Mouse (Mus musculus) embryonic facial prominence, embryonic 11.5 days (tissue): ENCODE data around the gene Fhad1. TPM values are rescaled to one million over a fixed set of nuclear protein-coding genes. Genes with fewer than 3 reads are reported as not detected.
A peak's percentile ranks its signal among the peaks of the same experiment; 100 is the strongest.

ENCODE experiments used
- ATAC-seq: fragments of 200-750 bp; cut with Nextera tagmentation; replicated peaks from 2 replicates; pipeline ENCODE4 v1.8.0; 2017; ENCODE audit warnings: low read depth; ENCODE audit not compliant: insufficient number of reproducible peaks, low FRiP score, low TSS enrichment
- DNase-seq: peaks from one replicate; pipeline ENCODE4 v3.0.0-alpha.2; 2015; ENCODE audit warnings: low spot score
- H3K27ac ChIP-seq: fragments of 300-500 bp; sonication (generic); replicated peaks from 2 replicates; pipeline ENCODE4 v1.5.1; 2014; ENCODE audit warnings: mild to moderate bottlenecking, low read depth, low read length, control low read depth
- H3K27me3 ChIP-seq: fragments of 300-500 bp; sonication (generic); 2 replicates; pipeline ENCODE4 v1.6.1; 2014; ENCODE audit warnings: mild to moderate bottlenecking, low read length, moderate library complexity, mixed read lengths; ENCODE audit not compliant: control insufficient read depth, insufficient read depth
- H3K36me3 ChIP-seq: fragments of 300-500 bp; sonication (generic); replicated peaks from 2 replicates; pipeline ENCODE4 v1.6.1; 2014; ENCODE audit warnings: low read depth, mild to moderate bottlenecking, low read length, moderate library complexity, mixed read lengths; ENCODE audit not compliant: control insufficient read depth, insufficient read depth
- H3K4me1 ChIP-seq: fragments of 300-500 bp; sonication (generic); 2 replicates; pipeline ENCODE4 v1.6.1; 2014; ENCODE audit warnings: low read length, mixed read lengths; ENCODE audit not compliant: control insufficient read depth, insufficient read depth
- H3K4me2 ChIP-seq: fragments of 300-500 bp; sonication (generic); 2 replicates; pipeline ENCODE4 v1.6.1; 2014; ENCODE audit warnings: low read depth, mild to moderate bottlenecking, control low read depth, low read length, moderate library complexity
- H3K4me3 ChIP-seq: fragments of 300-500 bp; sonication (generic); 2 replicates; pipeline ENCODE4 v1.5.1; 2014; ENCODE audit warnings: low read depth, low read length, control low read depth
- H3K9ac ChIP-seq: fragments of 300-500 bp; sonication (generic); replicated peaks from 2 replicates; pipeline ENCODE4 v1.6.1; 2014; ENCODE audit warnings: mild to moderate bottlenecking, control low read depth, low read length
- H3K9me3 ChIP-seq: fragments of 300-500 bp; sonication (generic); replicated peaks from 2 replicates; pipeline ENCODE4 v1.6.1; 2016; ENCODE audit warnings: mild to moderate bottlenecking, low read length, inconsistent platforms, mixed read lengths; ENCODE audit not compliant: control insufficient read depth
- WGBS: fragments of 180-500 bp; shearing (Covaris S2); extraction: QIAGEN DNeasy Blood & Tissue Kit; methylation state at CpG from one replicate; pipeline ENCODE4 v1.1.7; 2014; 5-methylcytosine and 5-hydroxymethylcytosine counted together
- polyA plus RNA-seq: library from polyadenylated mRNA; unstranded; fragments of >200 nt; fragmentation: Nextera tagmentation; extraction: Ambion mirVana; gene quantifications from 2 replicates; pipeline ENCODE4 v1.2.1, GENCODE M21; 2014

Fhad1 gene
- polyA plus RNA-seq, 1 experiment from 2014 or later, result 0.94 TPM

DNA sequence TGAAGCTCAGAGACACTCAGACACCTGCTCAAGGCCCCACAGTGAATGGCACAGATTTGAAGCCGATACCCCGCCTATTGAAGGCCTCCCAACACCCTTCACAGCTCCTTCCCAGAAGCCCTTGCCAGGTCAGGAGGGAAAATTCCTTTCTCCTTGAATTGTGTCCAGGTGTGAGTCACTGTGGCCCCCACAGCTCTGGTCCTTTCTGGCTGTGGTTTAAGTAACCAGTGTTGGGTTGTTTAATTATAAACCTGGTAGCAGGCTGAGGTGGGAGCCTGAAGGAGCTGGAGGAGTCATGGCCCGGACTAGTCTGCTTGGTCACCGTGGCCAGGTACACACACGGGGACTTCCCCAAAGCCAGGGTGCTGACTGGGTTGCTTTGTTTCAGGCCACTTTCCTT lies 32.1 kb upstream of the Fhad1 start:
- ATAC-seq (no peak), DNase-seq (no peak)
- 89% methylated on average over 5 of the region's 5 CpGs for WGBS
- no peak overlapping the region for H3K4me3 ChIP-seq
- H3K9me3 ChIP-seq, result no peaks in the 10 kb centered on the region
- no peak overlapping the region for H3K27ac ChIP-seq
- no peak overlapping the region for H3K4me2 ChIP-seq
- no peak overlapping the region for H3K9ac ChIP-seq
- no peaks in the 10 kb centered on the region for H3K27me3 ChIP-seq
- H3K4me1 ChIP-seq, result peaks cover 5% of the 10 kb centered on the region
- no peaks in the 10 kb centered on the region for H3K36me3 ChIP-seq

DNA sequence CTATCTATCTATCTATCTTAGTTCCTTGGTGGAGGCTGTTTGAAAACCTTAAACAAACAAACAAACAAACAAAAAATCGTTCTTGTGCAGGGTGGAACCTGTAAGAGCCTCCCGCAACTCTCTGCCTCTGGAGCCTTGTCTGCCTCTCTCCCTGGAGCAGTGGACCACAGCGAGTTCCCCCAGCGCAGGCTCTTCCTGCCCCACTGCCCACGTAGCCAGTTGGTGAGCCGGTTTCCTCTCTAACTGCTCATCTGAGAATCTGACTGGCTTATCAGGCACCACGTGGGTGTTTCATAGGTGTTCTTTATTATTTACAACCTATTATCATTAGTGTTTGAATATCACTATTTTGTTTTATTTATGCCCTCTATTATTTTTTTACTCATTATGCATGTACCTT lies 31.6 kb upstream of the Fhad1 start:
- ATAC-seq, result no peak
- H3K9me3 ChIP-seq, result no peaks in the 10 kb centered on the region
- WGBS, result 82% methylated on average over 7 of the region's 7 CpGs
- no peak overlapping the region for H3K9ac ChIP-seq
- DNase-seq, result no peak
- no peak overlapping the region for H3K4me3 ChIP-seq
- no peak overlapping the region for H3K4me2 ChIP-seq
- no peaks in the 10 kb centered on the region for H3K27me3 ChIP-seq
- H3K36me3 ChIP-seq, result no peaks in the 10 kb centered on the region
- no peak overlapping the region for H3K27ac ChIP-seq
- peaks cover 6% of the 10 kb centered on the region for H3K4me1 ChIP-seq

DNA sequence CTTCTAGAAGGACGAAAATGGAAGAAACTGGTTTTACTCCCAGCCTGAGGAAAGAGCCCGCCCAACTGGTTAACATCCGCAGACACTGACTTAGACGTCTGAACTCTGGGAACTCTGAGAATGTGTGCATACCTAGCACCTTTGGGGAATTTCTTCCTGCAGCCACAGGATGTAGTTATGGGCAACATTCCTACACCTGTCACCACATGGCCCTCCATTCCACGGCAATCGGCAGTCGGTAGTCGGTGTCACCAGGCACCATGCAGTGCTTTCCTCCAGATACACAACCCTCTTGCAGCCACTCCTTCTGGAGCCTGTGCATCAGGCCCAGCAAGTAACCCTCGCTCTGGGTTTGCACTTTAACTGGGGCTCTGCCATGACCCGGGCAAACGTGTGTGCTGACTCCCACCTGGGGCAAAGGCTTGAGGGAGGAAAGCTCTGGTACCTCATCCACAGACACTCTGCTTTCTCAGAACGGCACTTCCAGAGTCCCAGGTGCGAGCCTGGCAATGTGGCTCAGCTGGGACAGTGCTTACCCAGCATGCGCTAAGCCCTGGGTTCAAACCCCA lies 30.8 kb upstream of the Fhad1 start:
- no peaks in the 10 kb centered on the region for H3K9me3 ChIP-seq
- H3K9ac ChIP-seq, result no peak overlapping the region
- WGBS, result 78% methylated on average over 14 of the region's 14 CpGs
- no peaks in the 10 kb centered on the region for H3K36me3 ChIP-seq
- no peak overlapping the region for H3K4me3 ChIP-seq
- no peak overlapping the region for H3K4me2 ChIP-seq
- no peak overlapping the region for H3K27ac ChIP-seq
- peaks cover 7% of the 10 kb centered on the region for H3K4me1 ChIP-seq
- DNase-seq (no peak), ATAC-seq (no peak)
- no peaks in the 10 kb centered on the region for H3K27me3 ChIP-seq

DNA sequence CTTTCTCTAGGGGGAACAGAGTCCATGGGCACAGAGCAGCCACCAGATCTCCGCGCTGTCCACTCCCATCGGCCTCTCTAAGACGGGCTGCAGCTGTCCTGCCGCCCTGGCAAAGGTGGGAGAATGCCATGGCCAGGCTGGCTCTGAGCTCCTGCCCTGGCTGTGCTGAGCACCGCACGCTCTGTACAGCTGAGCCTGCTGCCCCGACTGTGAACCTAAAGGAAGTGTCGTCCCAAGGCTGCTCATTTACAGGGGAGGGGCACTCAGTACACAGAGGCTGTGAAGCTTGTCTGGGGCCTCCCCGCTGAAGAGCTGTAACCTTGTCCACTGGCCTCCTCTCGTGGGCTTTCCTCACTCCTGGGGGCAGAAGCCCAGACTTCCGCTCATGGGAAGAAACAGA lies 29.6 kb upstream of the Fhad1 start:
- Histone ChIP-seq H3K27me3 (no peaks in the 10 kb centered on the region), H3K9me3 (no peaks in the 10 kb centered on the region), H3K4me2 (no peak overlapping the region), H3K27ac (no peak overlapping the region), H3K4me3 (no peak overlapping the region), H3K4me1 (peaks cover 7% of the 10 kb centered on the region), H3K36me3 (no peaks in the 10 kb centered on the region), H3K9ac (no peak overlapping the region)
- no peak for DNase-seq
- WGBS, result 58% methylated on average over 12 of the region's 12 CpGs
- peak; percentile 46; the same call in 1 of the 2 replicates for ATAC-seq

DNA sequence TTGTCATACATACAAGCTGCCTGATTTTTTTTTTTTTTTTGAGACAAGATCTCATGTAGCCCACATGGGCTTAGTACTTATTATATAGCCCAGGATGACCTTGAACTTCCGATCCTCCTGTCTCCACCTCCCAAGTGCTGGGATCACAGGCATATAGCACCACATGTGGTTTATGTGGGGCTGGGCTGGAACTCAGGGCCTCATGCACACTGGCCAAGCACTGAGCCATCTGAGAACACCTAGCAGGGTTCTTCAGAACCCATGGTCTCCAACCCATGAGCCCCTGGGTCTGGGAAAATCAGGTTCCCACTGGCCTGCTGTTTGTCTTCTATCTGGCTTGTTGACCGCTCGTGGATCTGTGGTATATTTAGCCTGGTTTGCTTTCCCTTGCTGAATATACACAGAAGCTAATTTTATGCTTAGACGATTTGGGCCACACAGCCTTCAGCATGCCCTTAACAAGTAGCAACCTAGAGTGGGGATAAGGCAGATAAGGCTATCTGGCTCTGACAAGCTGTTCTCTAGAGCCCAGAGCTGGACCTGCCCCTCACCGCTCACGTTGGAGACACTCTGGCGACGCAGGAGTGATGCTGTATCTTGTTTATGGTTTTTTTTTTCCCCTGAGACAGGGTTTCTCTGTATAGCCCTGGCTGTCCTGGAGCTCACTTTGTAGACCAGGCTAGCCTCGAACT lies 24.9 kb upstream of the Fhad1 start:
- no peak for ATAC-seq
- H3K36me3 ChIP-seq, result no peaks in the 10 kb centered on the region
- no peaks in the 10 kb centered on the region for H3K27me3 ChIP-seq

DNA sequence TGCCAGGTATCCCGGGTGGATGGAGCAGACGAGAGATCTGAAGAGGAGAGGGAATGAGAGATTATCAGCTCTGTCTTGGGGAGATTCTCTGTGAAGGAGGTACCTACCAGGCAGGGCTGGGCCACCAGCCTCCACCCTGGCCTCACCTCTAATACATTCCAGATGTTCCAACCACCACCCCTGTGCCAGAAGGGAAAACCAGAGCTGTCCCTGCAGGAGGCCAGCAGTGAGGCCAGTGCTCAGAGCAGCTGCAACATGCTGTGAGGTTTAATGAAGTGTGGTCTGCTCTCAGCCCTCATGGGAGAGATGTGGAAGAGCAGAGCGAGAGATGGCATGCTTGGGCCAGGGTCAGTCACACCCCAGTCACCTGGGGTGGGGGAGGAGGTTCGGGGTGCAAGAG lies 23.0 kb upstream of the Fhad1 start:
- Histone ChIP-seq H3K4me1 (peaks cover 4% of the 10 kb centered on the region), H3K4me2 (no peak overlapping the region), H3K27me3 (no peaks in the 10 kb centered on the region), H3K9ac (no peak overlapping the region), H3K27ac (no peak overlapping the region), H3K9me3 (no peaks in the 10 kb centered on the region), H3K36me3 (no peaks in the 10 kb centered on the region), H3K4me3 (no peak overlapping the region)
- WGBS, result 44% methylated on average over 4 of the region's 4 CpGs
- peak; percentile 59 for DNase-seq
- no peak; the same call in 1 of the 2 replicates for ATAC-seq

More for the DNA sequence above, 24.9 kb upstream of the Fhad1 start:
- DNase-seq, result no peak
- WGBS, result 91% methylated on average over 9 of the region's 9 CpGs
- no peak overlapping the region for H3K4me3 ChIP-seq
- H3K4me2 ChIP-seq, result no peak overlapping the region
- H3K9ac ChIP-seq, result no peak overlapping the region
- H3K27ac ChIP-seq, result no peak overlapping the region
- H3K4me1 ChIP-seq, result peaks cover 9% of the 10 kb centered on the region
- no peaks in the 10 kb centered on the region for H3K9me3 ChIP-seq

DNA sequence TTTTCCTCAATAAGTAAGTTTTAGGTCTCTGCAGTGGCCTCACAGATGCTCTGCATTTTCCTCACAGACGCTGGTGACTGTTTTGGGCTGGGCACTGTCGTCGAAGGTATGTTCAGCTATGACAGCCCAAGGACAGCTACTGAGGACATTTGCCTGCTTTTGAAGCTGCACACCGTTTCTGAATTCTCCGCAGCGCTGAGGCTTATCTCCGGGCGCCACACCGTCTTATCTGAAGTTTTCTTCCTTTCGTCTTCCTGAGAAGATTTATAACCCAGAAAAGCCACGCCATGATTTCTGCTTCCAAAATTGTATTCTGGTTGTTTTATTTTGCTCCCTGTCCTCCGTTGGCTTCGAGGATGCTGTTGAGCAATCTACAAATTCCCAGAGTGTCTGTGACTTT lies 13.7 kb upstream of the Fhad1 start:
- H3K36me3 ChIP-seq, result no peaks in the 10 kb centered on the region
- no peaks in the 10 kb centered on the region for H3K9me3 ChIP-seq
- H3K27ac ChIP-seq, result no peak overlapping the region
- H3K4me1 ChIP-seq, result no peaks in the 10 kb centered on the region
- no peak for ATAC-seq
- H3K9ac ChIP-seq, result no peak overlapping the region
- no peak overlapping the region for H3K4me2 ChIP-seq
- H3K4me3 ChIP-seq, result no peak overlapping the region
- H3K27me3 ChIP-seq, result no peaks in the 10 kb centered on the region
- WGBS, result 92% methylated on average over 13 of the region's 13 CpGs
- no peak for DNase-seq

DNA sequence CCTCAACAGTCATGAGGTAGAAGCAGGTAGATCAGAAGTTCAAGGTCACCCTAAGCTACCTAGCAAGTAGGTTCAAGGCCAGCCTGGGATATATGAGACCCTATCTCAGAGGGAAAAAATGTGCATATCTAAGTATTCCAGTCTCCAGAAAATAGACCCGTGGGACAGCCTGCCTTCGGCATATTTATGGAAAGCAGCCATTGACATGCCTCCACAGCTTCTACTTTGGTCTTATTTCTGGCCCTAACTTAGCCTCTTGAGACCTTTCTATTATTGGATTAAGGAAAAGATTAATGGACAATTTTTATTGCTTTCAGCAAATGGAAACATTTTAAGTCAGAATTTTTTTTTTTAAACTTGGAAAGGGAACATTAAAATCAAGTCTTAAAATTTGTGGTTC lies 12.1 kb upstream of the Fhad1 start:
- no peak overlapping the region for H3K27ac ChIP-seq
- H3K36me3 ChIP-seq, result no peaks in the 10 kb centered on the region
- H3K4me1 ChIP-seq, result no peaks in the 10 kb centered on the region
- H3K4me2 ChIP-seq, result no peak overlapping the region
- WGBS, result 75% methylated on average over 2 of the region's 2 CpGs
- ATAC-seq (no peak), DNase-seq (no peak)
- no peaks in the 10 kb centered on the region for H3K27me3 ChIP-seq
- no peak overlapping the region for H3K9ac ChIP-seq
- H3K4me3 ChIP-seq, result no peak overlapping the region
- H3K9me3 ChIP-seq, result no peaks in the 10 kb centered on the region
